Mouse (Mus musculus) heart, embryonic 14.5 days (tissue): ENCODE data around the gene Herc1. TPM values are rescaled to one million over a fixed set of nuclear protein-coding genes. Genes with fewer than 3 reads are reported as not detected.

Experiments
- ATAC-seq: fragments of 200-750 bp; cut with Nextera tagmentation; 2 replicates; pipeline ENCODE4 v1.8.0; 2017; ENCODE audit warnings: low read depth, moderate TSS enrichment; ENCODE audit not compliant: insufficient number of reproducible peaks, insufficient read depth, low FRiP score
- H3K27ac ChIP-seq, 2 experiments: fragments of 200-500 bp in 1 of 2; fragments of 300-500 bp in 1 of 2; sonication (generic) in 1 of 2; replicated peaks in 1 of 2; 2 replicates each; pipeline ENCODE4 v1.5.1; 2012 to 2014; ENCODE audit warnings: low read depth in 2 of 2, low read length in 2 of 2, control low read depth in 1 of 2, mild to moderate bottlenecking in 1 of 2, mixed read lengths in 1 of 2; ENCODE audit not compliant: control insufficient read depth in 1 of 2, insufficient read depth in 1 of 2
- H3K27me3 ChIP-seq: fragments of 300-500 bp; sonication (generic); 2 replicates; pipeline ENCODE4 v1.6.1; 2014; ENCODE audit warnings: mild to moderate bottlenecking, low read length, control low read depth; ENCODE audit not compliant: control insufficient read depth, insufficient read depth
- H3K36me3 ChIP-seq: fragments of 300-500 bp; sonication (generic); 2 replicates; pipeline ENCODE4 v1.6.1; 2014; ENCODE audit warnings: mild to moderate bottlenecking, control low read depth, low read length, mixed read lengths; ENCODE audit not compliant: control insufficient read depth, insufficient read depth
- H3K4me1 ChIP-seq, 2 experiments: fragments of 200-500 bp in 1 of 2; fragments of 300-500 bp in 1 of 2; sonication (generic) in 1 of 2; 2 replicates each; pipeline ENCODE4 v1.6.1; 2012 to 2014; ENCODE audit warnings: low read length in 2 of 2, control low read depth in 1 of 2, mixed read lengths in 1 of 2; ENCODE audit not compliant: control insufficient read depth in 2 of 2, insufficient read depth in 2 of 2
- H3K4me2 ChIP-seq: fragments of 300-500 bp; sonication (generic); 2 replicates; pipeline ENCODE4 v1.6.1; 2014; ENCODE audit warnings: mild to moderate bottlenecking, low read length
- H3K4me3 ChIP-seq, 2 experiments: fragments of 200-500 bp in 1 of 2; fragments of 300-500 bp in 1 of 2; sonication (generic) in 1 of 2; 2 replicates each; pipeline ENCODE4 v1.5.1; 2012 to 2014; ENCODE audit warnings: low read length in 2 of 2, mild to moderate bottlenecking in 2 of 2, control low read depth in 1 of 2, low read depth in 1 of 2, moderate library complexity in 1 of 2; ENCODE audit not compliant: control insufficient read depth in 1 of 2, insufficient read depth in 1 of 2
- H3K9ac ChIP-seq: fragments of 300-500 bp; sonication (generic); 2 replicates; pipeline ENCODE4 v1.6.1; 2014; ENCODE audit warnings: mild to moderate bottlenecking, low read length
- H3K9me3 ChIP-seq: fragments of 300-500 bp; sonication (generic); 2 replicates; pipeline ENCODE4 v1.6.1; 2016; ENCODE audit warnings: low read length, control low read depth; ENCODE audit not compliant: control insufficient read depth
- WGBS: fragments of 180-500 bp; shearing (Covaris S2); extraction: QIAGEN DNeasy Blood & Tissue Kit; methylation state at CpG from one replicate; pipeline ENCODE4 v1.1.7; 2014; 5-methylcytosine and 5-hydroxymethylcytosine counted together
- polyA plus RNA-seq: library from polyadenylated mRNA; unstranded; fragments of >200 nt; fragmentation: Nextera tagmentation; extraction: Ambion mirVana; gene quantifications from 2 replicates; pipeline ENCODE4 v1.2.1, GENCODE M21; 2014

Gene Herc1
- polyA plus RNA-seq, 1 experiment from 2014 or later: 23.1 TPM

GRCm38 (mm10) chr9:66332393-66332792 is 17.9 kb upstream of the Herc1 start:
- 72% methylated on average over 2 of the region's 2 CpGs for WGBS
- H3K4me3 ChIP-seq: no peak overlapping the region
- H3K36me3 ChIP-seq: no peaks in the 10 kb centered on the region
- ATAC-seq: no peak
- H3K9me3 ChIP-seq: no peaks in the 10 kb centered on the region
- no peak overlapping the region for H3K4me2 ChIP-seq
- no peaks in the 10 kb centered on the region for H3K27me3 ChIP-seq
- no peak overlapping the region for H3K27ac ChIP-seq
- no peak overlapping the region for H3K9ac ChIP-seq
- no peaks in the 10 kb centered on the region for H3K4me1 ChIP-seq

- H3K4me3 ChIP-seq: no peak overlapping the region
- H3K27me3 ChIP-seq: no peaks in the 10 kb centered on the region
- no peak overlapping the region for H3K9ac ChIP-seq
- no peaks in the 10 kb centered on the region for H3K36me3 ChIP-seq
- no peaks in the 10 kb centered on the region for H3K9me3 ChIP-seq
- no peaks in the 10 kb centered on the region for H3K4me1 ChIP-seq
- H3K4me2 ChIP-seq: no peak overlapping the region
- H3K27ac ChIP-seq: no peak overlapping the region
- ATAC-seq: no peak
Measured at GRCm38 (mm10) chr9:66337280-66337679, 13.0 kb upstream of the Herc1 start.

GRCm38 (mm10) chr9:66338005-66338782 is 12.1 kb upstream of the Herc1 start:
- H3K9me3 ChIP-seq: no peaks in the 10 kb centered on the region
- no peak overlapping the region for H3K4me3 ChIP-seq
- no peak overlapping the region for H3K27ac ChIP-seq
- H3K27me3 ChIP-seq: no peaks in the 10 kb centered on the region
- H3K4me1 ChIP-seq: no peaks in the 10 kb centered on the region
- H3K36me3 ChIP-seq: no peaks in the 10 kb centered on the region
- H3K9ac ChIP-seq: no peak overlapping the region
- ATAC-seq: no peak
- no peak overlapping the region for H3K4me2 ChIP-seq
- WGBS: 57% methylated on average over 3 of the region's 3 CpGs

GRCm38 (mm10) chr9:66339714-66340113 is 10.5 kb upstream of the Herc1 start:
- Histone ChIP-seq H3K27me3 (no peaks in the 10 kb centered on the region), H3K4me2 (no peak overlapping the region), H3K4me3 (no peak overlapping the region), H3K36me3 (no peaks in the 10 kb centered on the region), H3K9me3 (no peaks in the 10 kb centered on the region), H3K9ac (no peak overlapping the region), H3K4me1 (no peaks in the 10 kb centered on the region), H3K27ac (no peak overlapping the region)
- no peak for ATAC-seq
- WGBS: 48% methylated on average over 1 of the region's 1 CpGs

GRCm38 (mm10) chr9:66340394-66341094 is 9.7 kb upstream of the Herc1 start:
- Histone ChIP-seq H3K9me3 (no peaks in the 10 kb centered on the region), H3K4me1 (no peaks in the 10 kb centered on the region), H3K4me2 (no peak overlapping the region), H3K27ac (no peak overlapping the region), H3K27me3 (no peaks in the 10 kb centered on the region), H3K9ac (no peak overlapping the region), H3K4me3 (no peak overlapping the region), H3K36me3 (no peaks in the 10 kb centered on the region)
- no peak for ATAC-seq
- 67% methylated on average over 3 of the region's 3 CpGs for WGBS

- no peak overlapping the region for H3K4me3 ChIP-seq
Measured at GRCm38 (mm10) chr9:66347405-66348035, 2.7 kb upstream of the Herc1 start.

GRCm38 (mm10) chr9:66349144-66349859 is 948 bp upstream of the Herc1 start:
- no peaks in the 10 kb centered on the region for H3K27me3 ChIP-seq
- no peak for ATAC-seq
- peak overlapping the region; percentile 96 for H3K9ac ChIP-seq
- H3K4me2 ChIP-seq: peak overlapping the region; percentile 79
- WGBS: 23% methylated on average over 8 of the region's 8 CpGs
- peak overlapping the region; percentile 86 to 93 for H3K4me3 ChIP-seq
- peak overlapping the region in 1 of 2 experiments; percentile 96; a peak in 1 of 4 replicates for H3K27ac ChIP-seq
- no peaks in the 10 kb centered on the region for H3K36me3 ChIP-seq
- no peaks in the 10 kb centered on the region for H3K9me3 ChIP-seq
- H3K4me1 ChIP-seq: peaks cover 3 to 20% of the 10 kb centered on the region in 2 experiments; a peak in 3 of 4 replicates

More at GRCm38 (mm10) chr9:66347405-66348035, 2.7 kb upstream of the Herc1 start:
- no peak for ATAC-seq
- H3K9me3 ChIP-seq: no peaks in the 10 kb centered on the region
- H3K4me1 ChIP-seq: peaks cover 3 to 20% of the 10 kb centered on the region in 2 experiments; a peak in 3 of 4 replicates
- WGBS: 80% methylated on average over 7 of the region's 7 CpGs
- H3K9ac ChIP-seq: no peak overlapping the region
- no peak overlapping the region for H3K27ac ChIP-seq
- H3K27me3 ChIP-seq: no peaks in the 10 kb centered on the region
- no peak overlapping the region for H3K4me2 ChIP-seq
- no peaks in the 10 kb centered on the region for H3K36me3 ChIP-seq
